Mouse (Mus musculus) cerebellum, adult 2 months (tissue): ENCODE measurements around the gene Ankrd13d.

ENCODE experiments used
- CTCF ChIP-seq: fragments of 200-500 bp; IDR thresholded peaks from 2 replicates; pipeline ENCODE4 v1.5.1; 2011; ENCODE audit warnings: low read depth, mild to moderate bottlenecking, control low read depth, low read length, moderate library complexity, borderline replicate concordance; ENCODE audit not compliant: insufficient read depth
- POLR2A ChIP-seq: fragments of 200-500 bp; IDR thresholded peaks from 2 replicates; pipeline ENCODE4 v1.6.1; 2011; ENCODE audit warnings: low read length, control low read depth, borderline replicate concordance; ENCODE audit not compliant: insufficient read depth

DNA sequence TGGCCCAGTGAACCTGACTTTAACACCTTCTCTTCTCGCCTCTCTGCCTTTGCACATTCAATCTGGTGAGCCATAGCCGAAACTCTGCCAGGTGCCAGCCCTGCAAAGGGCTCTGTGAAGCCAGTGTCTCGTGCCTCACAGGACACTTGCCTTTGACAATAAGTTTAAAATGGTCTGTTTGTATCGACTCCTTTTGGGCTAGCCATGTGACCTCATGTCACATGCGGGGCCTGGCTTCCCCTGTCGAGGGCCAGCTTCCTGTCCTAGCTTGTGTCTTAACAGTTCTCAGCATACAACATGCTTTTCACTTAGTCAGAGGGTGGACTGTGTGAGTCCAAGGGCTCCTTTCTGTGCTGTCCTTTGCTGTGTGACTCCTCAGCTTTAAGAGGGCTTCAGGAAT is 20.2 kb downstream of the Ankrd13d start:
- TF ChIP-seq CTCF, result no peak
- TF ChIP-seq POLR2A, result no peak
